Mouse (Mus musculus) liver, embryonic 14.5 days (tissue): Measurements from ENCODE around the gene Cyp24a1.

Experiments
- CTCF ChIP-seq: IDR thresholded peaks from 2 replicates; pipeline ENCODE4 v1.5.1; 2016; ENCODE audit warnings: antibody characterized with exemption, low read depth, control low read depth
- EP300 ChIP-seq: IDR thresholded peaks from 2 replicates; pipeline ENCODE4 v1.6.1; 2016; ENCODE audit warnings: antibody characterized with exemption, low read depth

GRCm38 (mm10) chr2:170483914-170484313, 13.0 kb downstream of the Cyp24a1 start:
- TF ChIP-seq CTCF (no peak), EP300 (no peak)
